In the genomic region with DNA sequence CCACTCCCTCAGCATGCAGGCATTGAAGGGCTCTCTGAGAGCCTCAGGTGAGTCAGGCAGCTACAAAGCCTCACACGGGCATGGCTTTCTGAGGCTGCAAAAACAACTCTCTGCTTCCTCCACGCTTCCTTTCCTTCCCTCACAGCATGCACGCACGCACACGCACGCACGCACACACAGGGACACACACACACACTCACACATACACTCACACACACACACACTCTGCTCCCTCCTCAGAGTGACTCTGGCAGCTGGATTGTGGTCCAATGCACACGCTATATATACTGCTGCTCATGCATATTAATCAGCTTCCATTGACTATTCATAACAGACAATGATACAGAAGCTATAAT, we compare ENCODE assay signal across 8 mouse cellular contexts.
DNase-seq lines count a peak whose midpoint lies in the region; ATAC-seq lines count a peak whose summit lies in the region.

No protein-coding gene starts in this region.

- H3K4me3 ChIP-seq in embryonic facial prominence, embryonic 13.5 days, result peak overlapping the region; percentile 37
- peak overlapping the region; percentile 13; the same call in 1 of the 2 replicates for H3K4me3 ChIP-seq in intestine, embryonic 14.5 days (ENCODE audit: low read depth, low read length)

- H3K27ac ChIP-seq in embryonic facial prominence, embryonic 13.5 days, result 0 out of 2 replicates have a peak overlapping the region, but pooled peaks have one; percentile 39
- no peak overlapping the region for H3K27ac ChIP-seq in intestine, embryonic 14.5 days (ENCODE audit: low read depth)

- intact Hi-C loops in left cerebral cortex, postnatal 36 days (cut with DNase I), result loop anchor here (5.0 kb wide), 1 partner anchor 227 kb away; no protein-coding TSS in a partner anchor

- no peaks in the 10 kb centered on the region for H3K9me3 ChIP-seq in embryonic facial prominence, embryonic 13.5 days
- H3K9me3 ChIP-seq in intestine, embryonic 14.5 days (ENCODE audit: control insufficient read depth, low read length), result no peaks in the 10 kb centered on the region

- no peaks in the 10 kb centered on the region for H3K27me3 ChIP-seq in embryonic facial prominence, embryonic 13.5 days
- no peaks in the 10 kb centered on the region for H3K27me3 ChIP-seq in intestine, embryonic 14.5 days (replicated peaks; ENCODE audit: control insufficient read depth, insufficient read depth, low read length)

- peaks cover 22% of the 10 kb centered on the region for H3K4me1 ChIP-seq in embryonic facial prominence, embryonic 13.5 days
- peaks cover 11% of the 10 kb centered on the region for H3K4me1 ChIP-seq in intestine, embryonic 14.5 days (replicated peaks; ENCODE audit: control insufficient read depth, insufficient read depth, low read length)

- peak overlapping the region; percentile 72 for H3K4me2 ChIP-seq in embryonic facial prominence, embryonic 13.5 days
- peak overlapping the region; percentile 43 for H3K4me2 ChIP-seq in intestine, embryonic 14.5 days (ENCODE audit: low read length)

- ATAC-seq in embryonic facial prominence, embryonic 13.5 days (ENCODE audit: insufficient number of reproducible peaks, insufficient read depth, low FRiP score, low TSS enrichment, low read depth), result no peak
- 0 out of 2 replicates have a peak, but pooled peaks have one; percentile 49 for ATAC-seq in intestine, embryonic 14.5 days (replicated peaks; ENCODE audit: low FRiP score, low TSS enrichment, low read depth)

- whole genome bisulfite sequencing in embryonic facial prominence, embryonic 13.5 days, result 13% methylated on average over 8 of the region's 8 CpGs
- 15% methylated on average over 8 of the region's 8 CpGs for WGBS in intestine, embryonic 14.5 days

- peak overlapping the region; percentile 62 for H3K9ac ChIP-seq in embryonic facial prominence, embryonic 13.5 days
- no peak overlapping the region for H3K9ac ChIP-seq in intestine, embryonic 14.5 days (ENCODE audit: low read length)

- DNase-seq in left cerebral cortex, adult 18-20 months (ENCODE audit: low spot score in 2 of 2), result peak; percentile 12 to 29
- DNase-seq in left cerebral cortex, postnatal 36 days (ENCODE audit: low spot score in 2 of 2), result no peak
- no peak for DNase-seq in intestine, embryonic 14.5 days (ENCODE audit: low spot score)
- peak; percentile 70 for DNase-seq in retina, embryonic 14.5 days (ENCODE audit: low spot score)
- DNase-seq in urinary bladder, postnatal 4 days (ENCODE audit: low spot score in 2 of 2), result no peak
- no peak for DNase-seq in lung, postnatal 25 days (ENCODE audit: low spot score)
- DNase-seq in ovary, postnatal 10 days (ENCODE audit: low spot score), result no peak

- no peaks in the 10 kb centered on the region for H3K36me3 ChIP-seq in embryonic facial prominence, embryonic 13.5 days
- H3K36me3 ChIP-seq in intestine, embryonic 14.5 days (ENCODE audit: control insufficient read depth, insufficient read depth, low read length), result no peaks in the 10 kb centered on the region

Comparison
In these comparisons a context has a peak if more than half of its experiments do, and no peak if none do; other contexts are left out.
1. DNase-seq: peak in left cerebral cortex, adult 18-20 months (2 of 2) and retina, embryonic 14.5 days (single experiment); none in left cerebral cortex, postnatal 36 days (0 of 2), intestine, embryonic 14.5 days (single experiment), urinary bladder, postnatal 4 days (0 of 2), lung, postnatal 25 days (single experiment) and ovary, postnatal 10 days (single experiment).